Mouse (Mus musculus) ovary, postnatal 14 days (tissue): ENCODE results near the gene Mrpl55.

Experiments
- DNase-seq: peaks from one replicate; pipeline ENCODE4 v3.0.0; 2022; ENCODE audit warnings: low spot score

The Mrpl55 gene

GRCm38 (mm10) chr11:59228122-59228953 lies 26.1 kb downstream of the Mrpl55 start, which contains the start of gene Arf1:
Arf1 (minus strand) TSS chr11:59228270.
- peak; percentile 94 for DNase-seq

- no peak for DNase-seq
These were observed 28.0 kb downstream of the Mrpl55 start for GRCm38 (mm10) chr11:59230144-59230760.

GRCm38 (mm10) chr11:59232797-59233196 lies 30.5 kb downstream of the Mrpl55 start:
- no peak for DNase-seq

GRCm38 (mm10) chr11:59238525-59239427 lies 36.5 kb downstream of the Mrpl55 start:
- peak; percentile 33 for DNase-seq

- DNase-seq, result no peak
These were observed 37.1 kb downstream of the Mrpl55 start for GRCm38 (mm10) chr11:59239428-59239785.

GRCm38 (mm10) chr11:59239796-59240195 lies 37.5 kb downstream of the Mrpl55 start:
- DNase-seq, result no peak

GRCm38 (mm10) chr11:59241841-59242240 lies 39.6 kb downstream of the Mrpl55 start:
- no peak for DNase-seq

GRCm38 (mm10) chr11:59243856-59244255 lies 41.6 kb downstream of the Mrpl55 start:
- no peak for DNase-seq

- no peak for DNase-seq
These were observed 45.8 kb downstream of the Mrpl55 start for GRCm38 (mm10) chr11:59248101-59248500.
